Mouse (Mus musculus) adrenal gland, postnatal 4 days (tissue): ENCODE data around the gene Ier5l. TPM values are rescaled to one million over a fixed set of nuclear protein-coding genes. Genes with fewer than 3 reads are reported as not detected.

Experiments used
- DNase-seq, 2 experiments: peaks; one replicate each; pipeline ENCODE4 v3.0.0; 2021 to 2022; ENCODE audit warnings: low spot score in 2 of 2, mixed read lengths in 2 of 2
- long read RNA-seq, 2 experiments: library from polyadenylated mRNA; stranded (forward); transcript quantifications; one replicate each; pipeline ENCODE4 v2.0.0; 2021
- total RNA-seq, 2 experiments: library from RNA; stranded (reverse); gene quantifications; 2 replicates each; pipeline ENCODE4 v1.2.3; 2021

Gene Ier5l
- 10 to 100 TPM; 10.6 to 11.6 TPM for total RNA-seq
- long read RNA-seq, experiment 1, transcript Ier5l-201 (1 exons, 2,683 nt), result major isoform, 21 of 21 reads
- long read RNA-seq, experiment 1, partial matches to known transcripts, result 0 of 21 reads
- long read RNA-seq, experiment 1, other reads (novel, unspliced or antisense), result 0 of 21 reads
- long read RNA-seq, experiment 2, transcript Ier5l-201 (1 exons, 2,683 nt), result major isoform, 39 of 39 reads
- long read RNA-seq, experiment 2, partial matches to known transcripts, result 0 of 39 reads
- long read RNA-seq, experiment 2, other reads (novel, unspliced or antisense), result 0 of 39 reads

- DNase-seq, result peak; percentile 88 to 91
These were observed at the start of gene Ier5l for GRCm38 (mm10) chr2:30474039-30474438. Gene Ier5l (minus strand): TSS chr2:30474219.

- no peak for DNase-seq
These were observed 49.7 kb upstream of the Ier5l start for GRCm38 (mm10) chr2:30523727-30524126.

GRCm38 (mm10) chr2:30510711-30511380 lies 36.8 kb upstream of the Ier5l start:
- no peak for DNase-seq

- DNase-seq, result no peak
These were observed 33.2 kb upstream of the Ier5l start for GRCm38 (mm10) chr2:30507138-30507727.

- no peak for DNase-seq
These were observed 29.9 kb upstream of the Ier5l start for GRCm38 (mm10) chr2:30503677-30504621.

- DNase-seq, result no peak
These were observed 27.7 kb upstream of the Ier5l start for GRCm38 (mm10) chr2:30501701-30502100.

- peak in 1 of 2 experiments; percentile 22 for DNase-seq
These were observed 22.2 kb upstream of the Ier5l start for GRCm38 (mm10) chr2:30495909-30496861.

- DNase-seq, result no peak
These were observed 21.2 kb upstream of the Ier5l start for GRCm38 (mm10) chr2:30495000-30495908.

- no peak for DNase-seq
These were observed 16.4 kb upstream of the Ier5l start for GRCm38 (mm10) chr2:30490384-30490783.

- DNase-seq, result no peak
These were observed 13.6 kb upstream of the Ier5l start for GRCm38 (mm10) chr2:30487597-30487996.

- no peak for DNase-seq
These were observed 4.5 kb upstream of the Ier5l start for GRCm38 (mm10) chr2:30478526-30478925.

GRCm38 (mm10) chr2:30476241-30476640 lies 2.2 kb upstream of the Ier5l start:
- DNase-seq, result no peak

- no peak for DNase-seq
These were observed 1.4 kb upstream of the Ier5l start for GRCm38 (mm10) chr2:30475457-30475856.

GRCm38 (mm10) chr2:30474776-30475175 lies 757 bp upstream of the Ier5l start:
- DNase-seq, result no peak

- DNase-seq, result peak; percentile 37 to 43
These were observed 488 bp downstream of the Ier5l start for GRCm38 (mm10) chr2:30473431-30474031.

- peak in 1 of 2 experiments; percentile 26 for DNase-seq
These were observed 1.2 kb downstream of the Ier5l start for GRCm38 (mm10) chr2:30472731-30473351.

- peak; percentile 33 to 64 for DNase-seq
These were observed 2.0 kb downstream of the Ier5l start for GRCm38 (mm10) chr2:30471795-30472720.
